ENCODE assay signal across 20 mouse cellular contexts in the genomic region with DNA sequence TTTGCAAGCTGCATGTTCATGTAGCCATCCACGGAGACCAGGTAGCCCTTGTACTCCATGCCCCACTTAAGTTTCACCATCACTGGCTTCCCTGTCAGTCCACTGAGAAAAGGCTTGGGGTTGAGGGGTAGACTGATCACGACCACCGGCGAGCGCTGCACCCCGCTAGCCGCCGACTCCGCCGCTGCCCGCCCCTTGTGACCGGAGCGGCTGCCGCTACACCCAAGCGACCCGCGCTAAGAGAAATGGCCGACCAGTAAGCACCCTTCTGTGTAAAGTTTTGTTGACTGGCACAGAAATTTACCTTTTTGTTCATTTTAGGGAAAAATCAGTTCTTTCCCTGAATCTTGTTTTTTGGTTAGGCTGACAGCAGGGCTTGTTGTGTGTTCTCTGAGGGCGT. TPM values are rescaled to one million over a fixed set of nuclear protein-coding genes. Genes with fewer than 3 reads are reported as not detected.
DNase-seq lines count a peak whose midpoint lies in the region; ATAC-seq and TF ChIP-seq lines count a peak whose summit lies in the region.
"Had no signal": no experiment of that assay in that cellular context is flagged by ENCODE, and none has a peak within 500 bp of the region (broad histone marks: within the 10 kb centered on the region; RNA-seq: fewer than 3 reads in every experiment).

No protein-coding gene starts in this region.

- 86% methylated on average over 19 of the region's 19 CpGs for WGBS in heart, embryonic 12.5 days

- no peak overlapping the region for H3K4me3 ChIP-seq in heart, embryonic 12.5 days
- no peak overlapping the region for H3K4me3 ChIP-seq in myocyte
- H3K4me3 ChIP-seq: embryonic facial prominence, embryonic 12.5 days; liver, embryonic 15.5 days; megakaryocyte, embryonic 14.5 days had no signal

- no peak overlapping the region for H3K9ac ChIP-seq in heart, embryonic 12.5 days
- H3K9ac ChIP-seq: embryonic facial prominence, embryonic 12.5 days; hindbrain, embryonic 14.5 days; liver, embryonic 15.5 days had no signal

- intact Hi-C loops in left cerebral cortex, postnatal 25 days (cut with DNase I), result no loop called here

- H3K36me3 ChIP-seq in heart, embryonic 12.5 days, result no peaks in the 10 kb centered on the region
- H3K36me3 ChIP-seq in myocyte (ENCODE audit: control insufficient read depth, insufficient read depth), result no peaks in the 10 kb centered on the region
- H3K36me3 ChIP-seq: embryonic facial prominence, embryonic 12.5 days; liver, embryonic 15.5 days had no signal

- H3K79me2 ChIP-seq in myocyte (ENCODE audit: control insufficient read depth, insufficient read depth), result peaks cover 93% of the 10 kb centered on the region

- no peaks in the 10 kb centered on the region for H3K9me3 ChIP-seq in heart, embryonic 12.5 days (replicated peaks)
- H3K9me3 ChIP-seq: embryonic facial prominence, embryonic 12.5 days; liver, embryonic 15.5 days; megakaryocyte, embryonic 14.5 days had no signal

- no peak for ATAC-seq in heart, embryonic 12.5 days (ENCODE audit: insufficient number of reproducible peaks, low FRiP score)
- ATAC-seq: midbrain, embryonic 16.5 days had no signal

- no peak overlapping the region for H3K27ac ChIP-seq in heart, embryonic 12.5 days (ENCODE audit: poor library complexity, severe bottlenecking)
- H3K27ac ChIP-seq: embryonic facial prominence, embryonic 12.5 days; hindbrain, embryonic 14.5 days; kidney, postnatal 0 days; liver, embryonic 15.5 days had no signal

- no peak overlapping the region for H3ac ChIP-seq in myocyte (ENCODE audit: control insufficient read depth, insufficient read length)

- peak; percentile 18 for DNase-seq in heart, postnatal 4 days
- peak; percentile 29 for DNase-seq in thymus, postnatal 4 days
- no peak for DNase-seq in thymus, postnatal 25 days
- DNase-seq in MN1 (ENCODE audit: low spot score), result peak; percentile 30
- no peak for DNase-seq in adrenal gland, adult 18-20 months (ENCODE audit: low spot score in 2 of 2)
- no peak for DNase-seq in left cerebral cortex, postnatal 25 days (ENCODE audit: low spot score in 2 of 2)
- DNase-seq: adrenal gland, adult 8-10 months; cerebellum, adult 2 months; heart, postnatal 14 days; kidney, adult 11 months; lung, postnatal 14 days had no signal

- H3K4me1 ChIP-seq in heart, embryonic 12.5 days (replicated peaks), result peaks cover 57% of the 10 kb centered on the region
- H3K4me1 ChIP-seq: liver, embryonic 15.5 days had no signal

- no peak overlapping the region for H3K4me2 ChIP-seq in heart, embryonic 12.5 days
- H3K4me2 ChIP-seq in myocyte (ENCODE audit: low read depth), result no peak overlapping the region
- H3K4me2 ChIP-seq: embryonic facial prominence, embryonic 12.5 days; hindbrain, embryonic 14.5 days; liver, embryonic 15.5 days had no signal

- peak; percentile 45 for TF ChIP-seq POLR2A in myocyte (IDR thresholded peaks at IDR 0.05; ENCODE audit: insufficient read length, low read depth)

- H3K27me3 ChIP-seq in heart, embryonic 12.5 days (replicated peaks), result no peaks in the 10 kb centered on the region
- no peaks in the 10 kb centered on the region for H3K27me3 ChIP-seq in myocyte (ENCODE audit: control insufficient read depth, insufficient read depth, insufficient read length)
- H3K27me3 ChIP-seq: CH12.LX; embryonic facial prominence, embryonic 12.5 days; liver, embryonic 15.5 days; megakaryocyte, embryonic 14.5 days had no signal

TF ChIP-seq in myocyte, 11 proteins besides CTCF, POLR2A, EP300 and RAD21:
- TF ChIP-seq TCF3 (IDR thresholded peaks at IDR 0.05; ENCODE audit: insufficient read length, low read depth) (no peak), TCF12 (IDR thresholded peaks at IDR 0.05; ENCODE audit: insufficient read depth, poor library complexity, severe bottlenecking) (no peak), REST (IDR thresholded peaks at IDR 0.05; ENCODE audit: insufficient read depth, insufficient read length) (no peak), USF1 (IDR thresholded peaks at IDR 0.05; ENCODE audit: low read depth) (no peak), MYOD1 (IDR thresholded peaks at IDR 0.05; ENCODE audit: control insufficient read depth in 1 of 3, insufficient read length in 2 of 3, low read depth in 2 of 3) (no peak), MYOG (IDR thresholded peaks at IDR 0.05; ENCODE audit: control insufficient read depth in 1 of 3, insufficient read depth in 1 of 3, insufficient read length in 2 of 3, low read depth in 2 of 3) (no peak), CEBPB (IDR thresholded peaks at IDR 0.05; ENCODE audit: insufficient read depth, poor library complexity, severe bottlenecking) (no peak), POLR2AphosphoS2 (IDR thresholded peaks at IDR 0.05; ENCODE audit: insufficient read length, low read depth) (no peak), MAX (IDR thresholded peaks at IDR 0.05; ENCODE audit: low read depth) (no peak), SRF (IDR thresholded peaks at IDR 0.05; ENCODE audit: control insufficient read depth, insufficient read length, low read depth) (no peak), E2F4 (IDR thresholded peaks at IDR 0.05; ENCODE audit: insufficient read depth) (no peak)

RNA-seq across cellular contexts. Expression of gene Rere, which starts 33.9 kb away (rescaled TPM):
- 10 to 100 TPM; 70.0 to 72.5 TPM for total RNA-seq in heart, postnatal 4 days (2021)
- polyA plus RNA-seq in heart, embryonic 12.5 days (2016; fragmentation: Nextera tagmentation; extraction: Ambion mirVana), result 29.5 and 37.9 TPM in 2 replicates
- 34.0 TPM for polyA plus RNA-seq in myocyte (2012; fragmentation: generic; extraction: Trizol)
- 100 to 1,000 TPM in 1 of 2 experiments, 10 to 100 TPM in 1; 87.8 to 100 TPM for total RNA-seq in adrenal gland, adult 18-20 months (2021)
- 100 to 1,000 TPM in 1 of 2 experiments, 10 to 100 TPM in 1; 84.7 to 103 TPM for total RNA-seq in left cerebral cortex, postnatal 25 days (2021)

Comparison
In these comparisons a context has a peak if more than half of its experiments do, and no peak if none do; other contexts are left out.
1. DNase-seq: peak in heart, postnatal 4 days (single experiment), thymus, postnatal 4 days (single experiment) and MN1 (single experiment); none in thymus, postnatal 25 days (single experiment), adrenal gland, adult 18-20 months (0 of 2) and left cerebral cortex, postnatal 25 days (0 of 2).